Mouse (Mus musculus): ENCODE results near the gene Ubl4b. TPM values are rescaled to one million over a fixed set of nuclear protein-coding genes. Genes with fewer than 3 reads are reported as not detected.

The Ubl4b gene
- polyA plus RNA-seq, 2 experiments: 0.31 TPM; not detected in 1

GRCm38 (mm10) chr3:107568721-107569120 lies 13.8 kb upstream of the Ubl4b start:
- no peak overlapping the region for H3K27ac ChIP-seq (replicated peaks; ENCODE audit: low read depth, low read length)
- 59% methylated on average over 4 of the region's 4 CpGs for WGBS
- no peaks in the 10 kb centered on the region for H3K9me3 ChIP-seq (ENCODE audit: control insufficient read depth, low read length)
- H3K4me1 ChIP-seq (ENCODE audit: control insufficient read depth, insufficient read depth, low read length): 0 out of 2 replicates have a peak, but pooled peaks cover 2% of the 10 kb centered on the region
- H3K4me3 ChIP-seq (replicated peaks; ENCODE audit: low read length): no peak overlapping the region
- ATAC-seq (ENCODE audit: low FRiP score, low read depth): no peak
- TF ChIP-seq POLR2A (IDR thresholded peaks at IDR 0.05; ENCODE audit: borderline replicate concordance, extremely low read depth, insufficient read depth, insufficient read length): no peak
- no peaks in the 10 kb centered on the region for H3K27me3 ChIP-seq (ENCODE audit: control insufficient read depth, insufficient read depth, low read length)
- DNase-seq (ENCODE audit: low spot score): no peak
- no peaks in the 10 kb centered on the region for H3K36me3 ChIP-seq (ENCODE audit: control insufficient read depth, insufficient read depth, low read length)
- no peak overlapping the region for H3K9ac ChIP-seq (ENCODE audit: low read depth, low read length, severe bottlenecking)
- no peak overlapping the region for H3K4me2 ChIP-seq (replicated peaks; ENCODE audit: low read depth, low read length, severe bottlenecking)

- no peak for ATAC-seq (ENCODE audit: low FRiP score, low read depth)
- 0 out of 2 replicates have a peak, but pooled peaks cover 2% of the 10 kb centered on the region for H3K4me1 ChIP-seq (ENCODE audit: control insufficient read depth, insufficient read depth, low read length)
- WGBS: 63% methylated on average over 7 of the region's 7 CpGs
- H3K9me3 ChIP-seq (ENCODE audit: control insufficient read depth, low read length): no peaks in the 10 kb centered on the region
- H3K27ac ChIP-seq (replicated peaks; ENCODE audit: low read depth, low read length): no peak overlapping the region
- no peak for DNase-seq (ENCODE audit: low spot score)
- H3K4me2 ChIP-seq (replicated peaks; ENCODE audit: low read depth, low read length, severe bottlenecking): no peak overlapping the region
- H3K27me3 ChIP-seq (ENCODE audit: control insufficient read depth, insufficient read depth, low read length): no peaks in the 10 kb centered on the region
- H3K36me3 ChIP-seq (ENCODE audit: control insufficient read depth, insufficient read depth, low read length): no peaks in the 10 kb centered on the region
- H3K4me3 ChIP-seq (replicated peaks; ENCODE audit: low read length): no peak overlapping the region
- TF ChIP-seq POLR2A (IDR thresholded peaks at IDR 0.05; ENCODE audit: borderline replicate concordance, extremely low read depth, insufficient read depth, insufficient read length): no peak
- no peak overlapping the region for H3K9ac ChIP-seq (ENCODE audit: low read depth, low read length, severe bottlenecking)
Measured at GRCm38 (mm10) chr3:107567766-107568165, 12.9 kb upstream of the Ubl4b start.

- no peaks in the 10 kb centered on the region for H3K9me3 ChIP-seq (ENCODE audit: control insufficient read depth, low read length)
- DNase-seq (ENCODE audit: low spot score) (no peak), ATAC-seq (ENCODE audit: low FRiP score, low read depth) (no peak)
- H3K27me3 ChIP-seq (ENCODE audit: control insufficient read depth, insufficient read depth, low read length): no peaks in the 10 kb centered on the region
- WGBS: 27% methylated on average over 3 of the region's 3 CpGs
- no peak overlapping the region for H3K9ac ChIP-seq (ENCODE audit: low read depth, low read length, severe bottlenecking)
- no peaks in the 10 kb centered on the region for H3K36me3 ChIP-seq (ENCODE audit: control insufficient read depth, insufficient read depth, low read length)
- no peak for TF ChIP-seq POLR2A (IDR thresholded peaks at IDR 0.05; ENCODE audit: borderline replicate concordance, extremely low read depth, insufficient read depth, insufficient read length)
- no peak overlapping the region for H3K4me2 ChIP-seq (replicated peaks; ENCODE audit: low read depth, low read length, severe bottlenecking)
- H3K27ac ChIP-seq (replicated peaks; ENCODE audit: low read depth, low read length): no peak overlapping the region
- peaks cover 6% of the 10 kb centered on the region for H3K4me1 ChIP-seq (ENCODE audit: control insufficient read depth, insufficient read depth, low read length)
- no peak overlapping the region for H3K4me3 ChIP-seq (replicated peaks; ENCODE audit: low read length)
Measured at GRCm38 (mm10) chr3:107565331-107565730, 10.5 kb upstream of the Ubl4b start.

- DNase-seq (ENCODE audit: low spot score) (no peak), ATAC-seq (ENCODE audit: low FRiP score, low read depth) (no peak)
- no peak overlapping the region for H3K4me2 ChIP-seq (replicated peaks; ENCODE audit: low read depth, low read length, severe bottlenecking)
- no peaks in the 10 kb centered on the region for H3K27me3 ChIP-seq (ENCODE audit: control insufficient read depth, insufficient read depth, low read length)
- no peak overlapping the region for H3K9ac ChIP-seq (ENCODE audit: low read depth, low read length, severe bottlenecking)
- H3K4me3 ChIP-seq (replicated peaks; ENCODE audit: low read length): no peak overlapping the region
- H3K36me3 ChIP-seq (ENCODE audit: control insufficient read depth, insufficient read depth, low read length): no peaks in the 10 kb centered on the region
- no peak for TF ChIP-seq POLR2A (IDR thresholded peaks at IDR 0.05; ENCODE audit: borderline replicate concordance, extremely low read depth, insufficient read depth, insufficient read length)
- H3K9me3 ChIP-seq (ENCODE audit: control insufficient read depth, low read length): no peaks in the 10 kb centered on the region
- H3K27ac ChIP-seq (replicated peaks; ENCODE audit: low read depth, low read length): no peak overlapping the region
- H3K4me1 ChIP-seq (ENCODE audit: control insufficient read depth, insufficient read depth, low read length): peaks cover 6% of the 10 kb centered on the region
- WGBS: 19% methylated on average over 4 of the region's 4 CpGs
Measured at GRCm38 (mm10) chr3:107563880-107564279, 9.0 kb upstream of the Ubl4b start.

GRCm38 (mm10) chr3:107562591-107562990 lies 7.7 kb upstream of the Ubl4b start:
- no peak overlapping the region for H3K9ac ChIP-seq (ENCODE audit: low read depth, low read length, severe bottlenecking)
- peaks cover 6% of the 10 kb centered on the region for H3K4me1 ChIP-seq (ENCODE audit: control insufficient read depth, insufficient read depth, low read length)
- H3K27me3 ChIP-seq (ENCODE audit: control insufficient read depth, insufficient read depth, low read length): no peaks in the 10 kb centered on the region
- H3K27ac ChIP-seq (replicated peaks; ENCODE audit: low read depth, low read length): no peak overlapping the region
- H3K4me3 ChIP-seq (replicated peaks; ENCODE audit: low read length): no peak overlapping the region
- DNase-seq (ENCODE audit: low spot score): no peak
- H3K9me3 ChIP-seq (ENCODE audit: control insufficient read depth, low read length): no peaks in the 10 kb centered on the region
- no peak for ATAC-seq (ENCODE audit: low FRiP score, low read depth)
- no peak for TF ChIP-seq POLR2A (IDR thresholded peaks at IDR 0.05; ENCODE audit: borderline replicate concordance, extremely low read depth, insufficient read depth, insufficient read length)
- H3K4me2 ChIP-seq (replicated peaks; ENCODE audit: low read depth, low read length, severe bottlenecking): no peak overlapping the region
- 39% methylated on average over 4 of the region's 4 CpGs for WGBS
- H3K36me3 ChIP-seq (ENCODE audit: control insufficient read depth, insufficient read depth, low read length): no peaks in the 10 kb centered on the region

GRCm38 (mm10) chr3:107562104-107562503 lies 7.2 kb upstream of the Ubl4b start:
- Histone ChIP-seq H3K9ac (ENCODE audit: low read depth, low read length, severe bottlenecking) (no peak overlapping the region), H3K27ac (replicated peaks; ENCODE audit: low read depth, low read length) (no peak overlapping the region), H3K9me3 (ENCODE audit: control insufficient read depth, low read length) (no peaks in the 10 kb centered on the region), H3K27me3 (ENCODE audit: control insufficient read depth, insufficient read depth, low read length) (no peaks in the 10 kb centered on the region), H3K36me3 (ENCODE audit: control insufficient read depth, insufficient read depth, low read length) (no peaks in the 10 kb centered on the region), H3K4me1 (ENCODE audit: control insufficient read depth, insufficient read depth, low read length) (peaks cover 6% of the 10 kb centered on the region), H3K4me2 (replicated peaks; ENCODE audit: low read depth, low read length, severe bottlenecking) (no peak overlapping the region), H3K4me3 (replicated peaks; ENCODE audit: low read length) (no peak overlapping the region)
- WGBS: 35% methylated on average over 2 of the region's 2 CpGs
- DNase-seq (ENCODE audit: low spot score): no peak
- no peak for ATAC-seq (ENCODE audit: low FRiP score, low read depth)
- no peak for TF ChIP-seq POLR2A (IDR thresholded peaks at IDR 0.05; ENCODE audit: borderline replicate concordance, extremely low read depth, insufficient read depth, insufficient read length)

Measured in limb, embryonic 14.5 days (tissue).